Mouse (Mus musculus) megakaryocyte, embryonic 14.5 days (primary cell): ENCODE results near the gene Zcrb1. TPM values are rescaled to one million over a fixed set of nuclear protein-coding genes. Genes with fewer than 3 reads are reported as not detected.
"Not testable (repeated sequence)": the region's sequence is repeated elsewhere in the genome, so short reads cannot be mapped to it uniquely, and the experiment has no call there.

Experiments used
- H3K27me3 ChIP-seq: replicated peaks from 2 replicates; pipeline ENCODE3; 2012; ENCODE audit warnings: inconsistent platforms
- H3K36me3 ChIP-seq: replicated peaks from 2 replicates; pipeline ENCODE3; 2012; ENCODE audit warnings: low read length, inconsistent platforms, mixed read lengths
- H3K4me1 ChIP-seq: 2 replicates; pipeline ENCODE4 v1.6.1; 2012; ENCODE audit warnings: inconsistent platforms
- H3K4me3 ChIP-seq: replicated peaks from 2 replicates; pipeline ENCODE3; 2012; ENCODE audit warnings: moderate library complexity, mild to moderate bottlenecking, inconsistent platforms
- H3K9me3 ChIP-seq: 2 replicates; pipeline ENCODE4 v1.6.1; 2012; ENCODE audit warnings: inconsistent platforms
- FLI1 ChIP-seq: IDR thresholded peaks from 2 replicates; pipeline ENCODE4 v1.6.1; 2012; ENCODE audit warnings: low read length, inconsistent platforms, mixed read lengths
- GATA1 ChIP-seq: IDR thresholded peaks from 3 replicates; pipeline ENCODE4 v1.6.1; 2012; ENCODE audit warnings: mixed read lengths, low read length, inconsistent platforms, borderline replicate concordance
- polyA plus RNA-seq: library from polyadenylated mRNA; stranded (reverse); fragments of >175 nt; gene quantifications from 2 replicates; pipeline ENCODE4 v1.2.3, GENCODE M21; 2012; ENCODE audit warnings: low replicate concordance; ENCODE audit not compliant: insufficient read depth

The Zcrb1 gene
- polyA plus RNA-seq, 1 experiment: 171 TPM

- H3K36me3 ChIP-seq: no peaks in the 10 kb centered on the region
- H3K9me3 ChIP-seq: peaks cover 3% of the 10 kb centered on the region; the same call in 1 of the 2 replicates
- H3K4me1 ChIP-seq: peaks cover 6% of the 10 kb centered on the region; the same call in 1 of the 2 replicates
- TF ChIP-seq FLI1 (no peak), GATA1 (no peak)
- no peaks in the 10 kb centered on the region for H3K27me3 ChIP-seq
- no peak overlapping the region for H3K4me3 ChIP-seq
Observed at GRCm38 (mm10) chr15:93375696-93376095, 22.4 kb downstream of the Zcrb1 start.

- not testable (repeated sequence) for H3K4me3 ChIP-seq, H3K9me3 ChIP-seq, H3K36me3 ChIP-seq, H3K4me1 ChIP-seq, H3K27me3 ChIP-seq
Observed at GRCm38 (mm10) chr15:93372525-93373119, 25.5 kb downstream of the Zcrb1 start.

- H3K4me3 ChIP-seq: no peak overlapping the region
- TF ChIP-seq GATA1 (no peak), FLI1 (no peak)
- H3K4me1 ChIP-seq: peaks cover 3% of the 10 kb centered on the region
- no peaks in the 10 kb centered on the region for H3K36me3 ChIP-seq
- peaks cover 3% of the 10 kb centered on the region; the same call in 1 of the 2 replicates for H3K9me3 ChIP-seq
- H3K27me3 ChIP-seq: peaks cover 10% of the 10 kb centered on the region
Observed at GRCm38 (mm10) chr15:93371838-93372237, 26.3 kb downstream of the Zcrb1 start.

GRCm38 (mm10) chr15:93368558-93368957 lies 29.6 kb downstream of the Zcrb1 start:
- Histone ChIP-seq H3K4me1 (no peaks in the 10 kb centered on the region; the same call in 1 of the 2 replicates), H3K36me3 (no peaks in the 10 kb centered on the region), H3K27me3 (peaks cover 11% of the 10 kb centered on the region), H3K9me3 (peaks cover 3% of the 10 kb centered on the region; the same call in 1 of the 2 replicates), H3K4me3 (no peak overlapping the region)
- TF ChIP-seq GATA1: no peak
- no peak for TF ChIP-seq FLI1

GRCm38 (mm10) chr15:93365561-93365960 lies 32.6 kb downstream of the Zcrb1 start:
- H3K4me1 ChIP-seq: peaks cover 4% of the 10 kb centered on the region
- no peak overlapping the region for H3K4me3 ChIP-seq
- no peak for TF ChIP-seq GATA1
- TF ChIP-seq FLI1: no peak
- peaks cover 11% of the 10 kb centered on the region for H3K27me3 ChIP-seq
- H3K9me3 ChIP-seq: no peaks in the 10 kb centered on the region
- H3K36me3 ChIP-seq: no peaks in the 10 kb centered on the region

GRCm38 (mm10) chr15:93358346-93359095 lies 39.6 kb downstream of the Zcrb1 start:
- H3K4me3 ChIP-seq: no peak overlapping the region
- H3K36me3 ChIP-seq: no peaks in the 10 kb centered on the region
- TF ChIP-seq FLI1 (no peak), GATA1 (no peak)
- peaks cover 11% of the 10 kb centered on the region for H3K9me3 ChIP-seq
- H3K4me1 ChIP-seq: peaks cover 4% of the 10 kb centered on the region
- H3K27me3 ChIP-seq: no peaks in the 10 kb centered on the region

GRCm38 (mm10) chr15:93340630-93341379 lies 57.3 kb downstream of the Zcrb1 start:
- H3K27me3 ChIP-seq: no peaks in the 10 kb centered on the region
- H3K4me3 ChIP-seq: no peak overlapping the region
- no peaks in the 10 kb centered on the region for H3K36me3 ChIP-seq
- peaks cover 33% of the 10 kb centered on the region for H3K4me1 ChIP-seq
- peaks cover 2% of the 10 kb centered on the region; the same call in 1 of the 2 replicates for H3K9me3 ChIP-seq
- TF ChIP-seq GATA1 (no peak), FLI1 (no peak)

GRCm38 (mm10) chr15:93336925-93337761 lies 61.0 kb downstream of the Zcrb1 start, which contains the start of gene Yaf2:
Yaf2 (minus strand) TSS chr15:93336935.
- Histone ChIP-seq H3K4me3 (peak within 1 kb of the TSS; percentile 98), H3K9me3 (peaks cover 2% of the 10 kb centered on the region; the same call in 1 of the 2 replicates), H3K36me3 (peaks cover 19% of the 10 kb centered on the region), H3K27me3 (no peaks in the 10 kb centered on the region), H3K4me1 (peaks cover 49% of the 10 kb centered on the region)
- TF ChIP-seq GATA1: no peak
- TF ChIP-seq FLI1: no peak

GRCm38 (mm10) chr15:93336658-93336924 lies 61.5 kb downstream of the Zcrb1 start:
- Histone ChIP-seq H3K4me3 (peak overlapping the region; percentile 98), H3K36me3 (peaks cover 24% of the 10 kb centered on the region)
- TF ChIP-seq FLI1 (no peak), GATA1 (no peak)

More at GRCm38 (mm10) chr15:93336658-93336924, 61.5 kb downstream of the Zcrb1 start:
- peaks cover 2% of the 10 kb centered on the region; the same call in 1 of the 2 replicates for H3K9me3 ChIP-seq
- peaks cover 51% of the 10 kb centered on the region for H3K4me1 ChIP-seq
- H3K27me3 ChIP-seq: no peaks in the 10 kb centered on the region

Other genes starting within 250 kb of the Zcrb1 start
- 0.70 TPM in 1 of 2 replicates, not detected in the other for gene Gxylt1, start 123.2 kb downstream of the Zcrb1 start, polyA plus RNA-seq
- gene Yaf2, start 61.4 kb downstream of the Zcrb1 start, polyA plus RNA-seq: 65.0 and 195 TPM in 2 replicates
- 1.4 TPM in 1 of 2 replicates, not detected in the other for gene Pphln1, start within 50 bp of the Zcrb1 start, polyA plus RNA-seq
- 0.81 and 0.93 TPM in 2 replicates for gene Prickle1, start 197.6 kb upstream of the Zcrb1 start, polyA plus RNA-seq